Mouse (Mus musculus) heart, adult 2 months (tissue): Measurements from ENCODE around the gene Btbd2. TPM values are rescaled to one million over a fixed set of nuclear protein-coding genes. Genes with fewer than 3 reads are reported as not detected.

Experiments
- DNase-seq, 2 experiments: peaks; one replicate each; pipeline ENCODE4 v3.0.0; 2021
- H3K27ac ChIP-seq: fragments of 200-600 bp; 2 replicates; pipeline ENCODE4 v1.8.1; 2022
- H3K27me3 ChIP-seq: fragments of 200-500 bp; 2 replicates; pipeline ENCODE4 v1.6.1; 2012; ENCODE audit warnings: mild to moderate bottlenecking, low read length, inconsistent platforms, mixed read lengths; ENCODE audit not compliant: control insufficient read depth, insufficient read depth
- H3K36me3 ChIP-seq: fragments of 200-500 bp; 2 replicates; pipeline ENCODE4 v1.6.1; 2012; ENCODE audit warnings: low read length, inconsistent platforms; ENCODE audit not compliant: control insufficient read depth, insufficient read depth
- H3K4me1 ChIP-seq: fragments of 200-500 bp; 2 replicates; pipeline ENCODE4 v1.6.1; 2011; ENCODE audit warnings: low read length; ENCODE audit not compliant: control insufficient read depth, insufficient read depth
- H3K4me3 ChIP-seq: fragments of 200-600 bp; 2 replicates; pipeline ENCODE4 v1.8.1; 2022
- H3K79me2 ChIP-seq: fragments of 200-500 bp; replicated peaks from 2 replicates; pipeline ENCODE4 v1.6.1; 2012; ENCODE audit warnings: mild to moderate bottlenecking, inconsistent platforms, low read length, moderate library complexity, mixed read lengths; ENCODE audit not compliant: control insufficient read depth, insufficient read depth
- H3K9ac ChIP-seq: fragments of 200-500 bp; 2 replicates; pipeline ENCODE4 v1.6.1; 2012; ENCODE audit warnings: low read depth, mild to moderate bottlenecking, control low read depth, inconsistent platforms, low read length, mixed read lengths
- CTCF ChIP-seq: fragments of 200-600 bp; IDR thresholded peaks from 2 replicates; pipeline ENCODE4 v1.8.1; 2022; ENCODE audit warnings: antibody characterized with exemption, mild to moderate bottlenecking, moderate library complexity
- EP300 ChIP-seq: fragments of 200-500 bp; IDR thresholded peaks from 2 replicates; pipeline ENCODE4 v1.6.1; 2011; ENCODE audit warnings: low read depth, low read length, control low read depth; ENCODE audit not compliant: insufficient read depth
- POLR2A ChIP-seq: fragments of 200-500 bp; IDR thresholded peaks from 2 replicates; pipeline ENCODE4 v1.6.1; 2011; ENCODE audit warnings: mild to moderate bottlenecking, low read depth, low read length, control low read depth; ENCODE audit not compliant: insufficient read depth
- WGBS: fragments of 180-500 bp; shearing (Covaris S2); methylation state at CpG from one replicate; pipeline ENCODE4 v1.1.7; 2018; 5-methylcytosine and 5-hydroxymethylcytosine counted together
- intact Hi-C: fragments of 180-260 bp; cut with DNase I; formaldehyde crosslinking; loops from one replicate; pipeline ENCODE4 v1.15.1; 2025
- polyA plus RNA-seq: library from polyadenylated mRNA; depleted of rRNA; stranded (reverse); fragments of >200 nt; gene quantifications from 2 replicates; pipeline ENCODE4 v1.2.3, GENCODE M21; 2012
- total RNA-seq, 2 experiments: library from RNA; stranded (reverse); gene quantifications; 2 replicates each; pipeline ENCODE4 v1.2.3; 2021

Btbd2 gene
- total and polyA plus RNA-seq, 3 experiments = 43.7 to 60.1 (median 44.2) TPM

GRCm38 (mm10) chr10:80665459-80665858 is 8.6 kb upstream of the Btbd2 start:
- Histone ChIP-seq H3K79me2 (no peaks in the 10 kb centered on the region), H3K9ac (peak overlapping the region; percentile 61), H3K4me1 (peaks cover 28% of the 10 kb centered on the region), H3K4me3 (no peak overlapping the region), H3K27me3 (no peaks in the 10 kb centered on the region), H3K27ac (peak overlapping the region; percentile 99), H3K36me3 (peaks cover 14% of the 10 kb centered on the region)
- intact Hi-C loops = no loop called here
- 22% methylated on average over 4 of the region's 4 CpGs for WGBS
- TF ChIP-seq POLR2A = no peak
- TF ChIP-seq EP300 = no peak
- no peak for TF ChIP-seq CTCF
- DNase-seq = peak; percentile 49 to 54

GRCm38 (mm10) chr10:80665016-80665380 is 8.1 kb upstream of the Btbd2 start:
- intact Hi-C loops = no loop called here
- WGBS = 3% methylated on average over 10 of the region's 10 CpGs
- Histone ChIP-seq H3K4me3 (peak overlapping the region; percentile 25), H3K4me1 (peaks cover 24% of the 10 kb centered on the region), H3K79me2 (no peaks in the 10 kb centered on the region), H3K27ac (peak overlapping the region; percentile 99), H3K27me3 (no peaks in the 10 kb centered on the region), H3K9ac (peak overlapping the region; percentile 61), H3K36me3 (peaks cover 12% of the 10 kb centered on the region)
- DNase-seq = peak; percentile 85 to 88
- TF ChIP-seq EP300 (no peak), POLR2A (peak; percentile 40; the same call in 1 of the 2 replicates)

GRCm38 (mm10) chr10:80664197-80665015 is 7.5 kb upstream of the Btbd2 start:
- intact Hi-C loops = no loop called here
- H3K79me2 ChIP-seq = no peaks in the 10 kb centered on the region
- peak overlapping the region; percentile 58 for H3K9ac ChIP-seq
- H3K4me3 ChIP-seq = peak overlapping the region; percentile 25
- 1% methylated on average over 16 of the region's 16 CpGs for WGBS
- TF ChIP-seq EP300 (peak; percentile 49; the same call in 1 of the 2 replicates), POLR2A (peak; percentile 62), CTCF (no peak)
- no peaks in the 10 kb centered on the region for H3K27me3 ChIP-seq
- H3K36me3 ChIP-seq = peaks cover 12% of the 10 kb centered on the region
- H3K4me1 ChIP-seq = peaks cover 20% of the 10 kb centered on the region
- peak; percentile 90 to 93 for DNase-seq
- peak overlapping the region; percentile 99 for H3K27ac ChIP-seq

GRCm38 (mm10) chr10:80663485-80664196 is 6.8 kb upstream of the Btbd2 start:
- TF ChIP-seq POLR2A = peak; percentile 16; the same call in 1 of the 2 replicates
- TF ChIP-seq EP300 = peak; percentile 62; the same call in 1 of the 2 replicates
- no peak for TF ChIP-seq CTCF
- peaks cover 12% of the 10 kb centered on the region for H3K36me3 ChIP-seq
- no peak overlapping the region for H3K4me3 ChIP-seq
- no peaks in the 10 kb centered on the region for H3K27me3 ChIP-seq
- H3K9ac ChIP-seq = peak overlapping the region; percentile 25; the same call in 1 of the 2 replicates
- intact Hi-C loops = no loop called here
- H3K27ac ChIP-seq = peak overlapping the region; percentile 99
- H3K4me1 ChIP-seq = peaks cover 22% of the 10 kb centered on the region
- DNase-seq = peak in 1 of 2 experiments; percentile 44
- H3K79me2 ChIP-seq = no peaks in the 10 kb centered on the region
- WGBS = 36% methylated on average over 5 of the region's 5 CpGs

GRCm38 (mm10) chr10:80661149-80661548 is 4.3 kb upstream of the Btbd2 start:
- Histone ChIP-seq H3K4me3 (no peak overlapping the region), H3K9ac (no peak overlapping the region), H3K79me2 (no peaks in the 10 kb centered on the region), H3K36me3 (peaks cover 7% of the 10 kb centered on the region), H3K27ac (no peak overlapping the region), H3K4me1 (peaks cover 20% of the 10 kb centered on the region), H3K27me3 (no peaks in the 10 kb centered on the region)
- TF ChIP-seq EP300 (0 out of 2 replicates have a peak, but pooled peaks have one; percentile 17), CTCF (peak; percentile 72), POLR2A (no peak)
- WGBS = 31% methylated on average over 5 of the region's 5 CpGs
- intact Hi-C loops = no loop called here
- peak; percentile 43 to 63 for DNase-seq

- peak overlapping the region; percentile 59 for H3K9ac ChIP-seq
- H3K27me3 ChIP-seq = no peaks in the 10 kb centered on the region
- peak overlapping the region; percentile 42 for H3K4me3 ChIP-seq
- peak overlapping the region; percentile 33; the same call in 1 of the 2 replicates for H3K27ac ChIP-seq
- DNase-seq = peak; percentile 73 to 79
- no peaks in the 10 kb centered on the region; the same call in 1 of the 2 replicates for H3K79me2 ChIP-seq
- TF ChIP-seq EP300 = 0 out of 2 replicates have a peak, but pooled peaks have one; percentile 39
- no peak for TF ChIP-seq POLR2A
- TF ChIP-seq CTCF = peak; percentile 92
- peaks cover 16% of the 10 kb centered on the region for H3K4me1 ChIP-seq
- intact Hi-C loops = loop anchor here (1.0 to 2.0 kb wide), 3 partner anchors 16 to 80 kb away; no protein-coding TSS in a partner anchor
- H3K36me3 ChIP-seq = no peaks in the 10 kb centered on the region
- WGBS = 7% methylated on average over 10 of the region's 10 CpGs
Measured at GRCm38 (mm10) chr10:80659213-80659612, 2.3 kb upstream of the Btbd2 start.
